Mouse (Mus musculus) forebrain, embryonic 11.5 days (tissue): ENCODE results near the gene Acvr1. TPM values are rescaled to one million over a fixed set of nuclear protein-coding genes. Genes with fewer than 3 reads are reported as not detected.

Experiments
- ATAC-seq: fragments of 200-750 bp; cut with Nextera tagmentation; replicated peaks from 2 replicates; pipeline ENCODE4 v1.8.0; 2017; ENCODE audit warnings: moderate TSS enrichment; ENCODE audit not compliant: low FRiP score
- DNase-seq: peaks from one replicate; pipeline ENCODE4 v3.0.0-alpha.2; 2017; ENCODE audit warnings: low spot score
- H3K27ac ChIP-seq: fragments of 300-500 bp; sonication (generic); 2 replicates; pipeline ENCODE4 v1.5.1; 2014; ENCODE audit warnings: low read depth, low read length
- H3K27me3 ChIP-seq: fragments of 300-500 bp; sonication (generic); 2 replicates; pipeline ENCODE4 v1.6.1; 2014; ENCODE audit warnings: mild to moderate bottlenecking, low read length, mixed read lengths; ENCODE audit not compliant: control insufficient read depth, insufficient read depth
- H3K36me3 ChIP-seq: fragments of 300-500 bp; sonication (generic); 2 replicates; pipeline ENCODE4 v1.6.1; 2014; ENCODE audit warnings: mild to moderate bottlenecking, low read length, moderate library complexity, mixed read lengths; ENCODE audit not compliant: control insufficient read depth, insufficient read depth
- H3K4me1 ChIP-seq: fragments of 300-500 bp; sonication (generic); replicated peaks from 2 replicates; pipeline ENCODE4 v1.6.1; 2014; ENCODE audit warnings: low read length, mixed read lengths; ENCODE audit not compliant: control insufficient read depth, insufficient read depth
- H3K4me2 ChIP-seq: fragments of 300-500 bp; sonication (generic); 2 replicates; pipeline ENCODE4 v1.6.1; 2014; ENCODE audit warnings: low read depth, mild to moderate bottlenecking, low read length, moderate library complexity, mixed read lengths; ENCODE audit not compliant: severe bottlenecking
- H3K4me3 ChIP-seq: fragments of 300-500 bp; sonication (generic); 2 replicates; pipeline ENCODE4 v1.5.1; 2014; ENCODE audit warnings: low read depth, low read length
- H3K9ac ChIP-seq: fragments of 300-500 bp; sonication (generic); 2 replicates; pipeline ENCODE4 v1.6.1; 2014; ENCODE audit warnings: low read length
- H3K9me3 ChIP-seq: fragments of 300-500 bp; sonication (generic); 2 replicates; pipeline ENCODE4 v1.6.1; 2016; ENCODE audit warnings: low read length, mixed read lengths; ENCODE audit not compliant: control insufficient read depth
- WGBS: fragments of 180-500 bp; shearing (Covaris S2); extraction: QIAGEN DNeasy Blood & Tissue Kit; methylation state at CpG from one replicate; pipeline ENCODE4 v1.1.7; 2014; 5-methylcytosine and 5-hydroxymethylcytosine counted together
- polyA plus RNA-seq: library from polyadenylated mRNA; unstranded; fragments of >200 nt; fragmentation: Nextera tagmentation; extraction: Ambion mirVana; gene quantifications from 2 replicates; pipeline ENCODE4 v1.2.1, GENCODE M21; 2014

The Acvr1 gene
- polyA plus RNA-seq = 5.1 and 5.9 TPM in 2 replicates

GRCm38 (mm10) chr2:58567066-58567810 is at the start of gene Acvr1, which contains the start of gene Upp2:
Gene Acvr1 (minus strand): TSS chr2:58567157.
Gene Upp2 (plus strand): TSS chr2:58567298.
- H3K36me3 ChIP-seq = no peaks in the 10 kb centered on the region
- H3K27me3 ChIP-seq = no peaks in the 10 kb centered on the region
- under 1% methylated on average over 55 of the region's 80 CpGs for WGBS
- peak; percentile 89 for DNase-seq
- peak within 1 kb of the TSS; percentile 88 for H3K27ac ChIP-seq
- peak within 1 kb of the TSS; percentile 64 for H3K4me2 ChIP-seq
- H3K9me3 ChIP-seq = no peaks in the 10 kb centered on the region
- H3K9ac ChIP-seq = peak within 1 kb of the TSS; percentile 94
- H3K4me1 ChIP-seq = peaks cover 9% of the 10 kb centered on the region
- ATAC-seq = peak; percentile 94
- H3K4me3 ChIP-seq = peak within 1 kb of the TSS; percentile 92

GRCm38 (mm10) chr2:58615766-58616165 is 48.8 kb upstream of the Acvr1 start:
- 95% methylated on average over 5 of the region's 5 CpGs for WGBS
- H3K36me3 ChIP-seq = no peaks in the 10 kb centered on the region
- no peaks in the 10 kb centered on the region for H3K9me3 ChIP-seq
- H3K9ac ChIP-seq = no peak overlapping the region
- no peak for DNase-seq
- no peak overlapping the region for H3K4me2 ChIP-seq
- H3K4me3 ChIP-seq = no peak overlapping the region
- no peaks in the 10 kb centered on the region for H3K27me3 ChIP-seq
- no peak for ATAC-seq
- H3K27ac ChIP-seq = no peak overlapping the region
- H3K4me1 ChIP-seq = no peaks in the 10 kb centered on the region

- H3K27ac ChIP-seq = no peak overlapping the region
These were observed 47.9 kb upstream of the Acvr1 start for GRCm38 (mm10) chr2:58614851-58615250.

GRCm38 (mm10) chr2:58613720-58614119 is 46.8 kb upstream of the Acvr1 start:
- ATAC-seq = no peak
- Histone ChIP-seq H3K9ac (no peak overlapping the region), H3K36me3 (no peaks in the 10 kb centered on the region), H3K27ac (no peak overlapping the region), H3K9me3 (no peaks in the 10 kb centered on the region), H3K27me3 (no peaks in the 10 kb centered on the region), H3K4me3 (no peak overlapping the region), H3K4me2 (no peak overlapping the region), H3K4me1 (no peaks in the 10 kb centered on the region)
- no peak for DNase-seq
- 96% methylated on average over 3 of the region's 3 CpGs for WGBS

More at GRCm38 (mm10) chr2:58614851-58615250, 47.9 kb upstream of the Acvr1 start:
- ATAC-seq (no peak), DNase-seq (no peak)
- Histone ChIP-seq H3K9ac (no peak overlapping the region), H3K36me3 (no peaks in the 10 kb centered on the region), H3K27me3 (no peaks in the 10 kb centered on the region), H3K9me3 (no peaks in the 10 kb centered on the region), H3K4me3 (no peak overlapping the region), H3K4me2 (no peak overlapping the region), H3K4me1 (no peaks in the 10 kb centered on the region)
- 95% methylated on average over 8 of the region's 8 CpGs for WGBS

GRCm38 (mm10) chr2:58604791-58605190 is 37.8 kb upstream of the Acvr1 start:
- Histone ChIP-seq H3K27ac (no peak overlapping the region), H3K36me3 (no peaks in the 10 kb centered on the region), H3K4me1 (no peaks in the 10 kb centered on the region), H3K9me3 (no peaks in the 10 kb centered on the region; the same call in 1 of the 2 replicates), H3K4me2 (no peak overlapping the region), H3K4me3 (no peak overlapping the region), H3K27me3 (no peaks in the 10 kb centered on the region), H3K9ac (no peak overlapping the region)
- ATAC-seq (no peak), DNase-seq (no peak)
- WGBS = 94% methylated on average over 3 of the region's 3 CpGs

- ATAC-seq (no peak), DNase-seq (no peak)
- 81% methylated on average over 3 of the region's 3 CpGs for WGBS
These were observed 36.4 kb upstream of the Acvr1 start for GRCm38 (mm10) chr2:58603379-58603778.

GRCm38 (mm10) chr2:58601382-58601781 is 34.4 kb upstream of the Acvr1 start:
- no peak for DNase-seq
- no peak overlapping the region for H3K9ac ChIP-seq
- 91% methylated on average over 4 of the region's 4 CpGs for WGBS
- no peaks in the 10 kb centered on the region for H3K36me3 ChIP-seq
- H3K4me3 ChIP-seq = no peak overlapping the region
- H3K27ac ChIP-seq = no peak overlapping the region
- H3K27me3 ChIP-seq = no peaks in the 10 kb centered on the region
- no peak for ATAC-seq
- no peaks in the 10 kb centered on the region; the same call in 1 of the 2 replicates for H3K9me3 ChIP-seq
- no peaks in the 10 kb centered on the region for H3K4me1 ChIP-seq
- H3K4me2 ChIP-seq = no peak overlapping the region

More at GRCm38 (mm10) chr2:58603379-58603778, 36.4 kb upstream of the Acvr1 start:
- H3K4me1 ChIP-seq = no peaks in the 10 kb centered on the region
- no peak overlapping the region for H3K27ac ChIP-seq
- H3K4me3 ChIP-seq = no peak overlapping the region
- no peak overlapping the region for H3K9ac ChIP-seq
- H3K4me2 ChIP-seq = no peak overlapping the region
- no peaks in the 10 kb centered on the region; the same call in 1 of the 2 replicates for H3K9me3 ChIP-seq
- no peaks in the 10 kb centered on the region for H3K36me3 ChIP-seq
- no peaks in the 10 kb centered on the region for H3K27me3 ChIP-seq

- H3K27ac ChIP-seq = no peak overlapping the region
- no peaks in the 10 kb centered on the region for H3K4me1 ChIP-seq
- ATAC-seq (no peak), DNase-seq (no peak)
- H3K9ac ChIP-seq = no peak overlapping the region
- no peak overlapping the region for H3K4me3 ChIP-seq
- no peaks in the 10 kb centered on the region for H3K36me3 ChIP-seq
- WGBS = 91% methylated on average over 6 of the region's 6 CpGs
- no peak overlapping the region for H3K4me2 ChIP-seq
- H3K9me3 ChIP-seq = no peaks in the 10 kb centered on the region
- no peaks in the 10 kb centered on the region for H3K27me3 ChIP-seq
These were observed 32.7 kb upstream of the Acvr1 start for GRCm38 (mm10) chr2:58599639-58600038.

- WGBS = 90% methylated on average over 3 of the region's 3 CpGs
- no peak for DNase-seq
- Histone ChIP-seq H3K4me2 (no peak overlapping the region), H3K27ac (no peak overlapping the region), H3K27me3 (no peaks in the 10 kb centered on the region), H3K4me1 (no peaks in the 10 kb centered on the region), H3K4me3 (no peak overlapping the region), H3K9me3 (no peaks in the 10 kb centered on the region), H3K36me3 (no peaks in the 10 kb centered on the region), H3K9ac (no peak overlapping the region)
- ATAC-seq = no peak
These were observed 30.6 kb upstream of the Acvr1 start for GRCm38 (mm10) chr2:58597556-58597955.
